In the genomic region with DNA sequence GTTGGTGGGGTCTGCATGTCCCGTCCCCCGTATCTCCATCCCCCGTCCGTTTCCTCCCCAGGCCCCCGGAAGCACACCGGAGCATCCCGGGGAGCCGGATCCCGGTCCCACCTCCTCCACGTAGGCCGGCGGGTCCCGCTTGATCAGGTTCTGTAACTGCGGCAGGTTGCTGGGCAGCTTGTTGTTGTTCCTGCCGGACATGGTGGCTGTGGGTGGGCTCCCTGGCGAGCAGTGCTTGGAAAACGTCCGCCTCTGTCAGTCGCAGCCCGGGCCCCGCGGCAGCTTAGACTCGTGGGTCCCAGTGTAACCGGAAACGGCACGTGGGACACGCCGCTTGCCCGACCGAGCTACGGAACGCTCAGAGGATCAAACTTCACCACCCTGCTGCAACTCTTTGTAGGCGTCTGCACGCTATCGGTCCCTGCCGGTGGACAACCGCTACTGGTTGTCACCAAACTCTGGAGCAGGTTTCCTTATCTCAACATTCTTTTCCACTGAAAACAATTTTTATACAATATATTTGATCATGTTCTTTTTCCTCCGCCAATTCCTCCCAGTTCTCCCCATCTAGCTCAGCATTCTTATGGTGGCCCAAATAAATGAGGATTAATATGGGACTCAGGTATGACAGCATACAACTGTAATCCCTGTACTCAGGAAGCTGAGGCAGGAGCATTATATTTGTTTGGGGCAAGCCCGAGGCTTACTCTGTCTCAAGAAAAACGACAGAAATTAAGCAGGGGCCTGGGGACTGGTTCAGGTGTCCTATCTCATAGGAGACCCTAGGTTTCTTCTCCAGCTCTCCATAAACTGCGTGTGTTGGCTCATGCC, we compare ENCODE assay signal across 7 mouse cellular contexts. TPM values are rescaled to one million over a fixed set of nuclear protein-coding genes. Genes with fewer than 3 reads are reported as not detected.
DNase-seq lines count a peak whose midpoint lies in the region; ATAC-seq and TF ChIP-seq lines count a peak whose summit lies in the region.

Sdad1 (minus strand) TSS at position 799 of the 831 bp plus-strand sequence.

- H3K4me2 ChIP-seq in embryonic facial prominence, embryonic 12.5 days (replicated peaks) = peak within 1 kb of the TSS; percentile 64
- H3K4me2 ChIP-seq in limb, embryonic 12.5 days = peak within 1 kb of the TSS; percentile 76
- peak within 1 kb of the TSS; percentile 71 for H3K4me2 ChIP-seq in midbrain, embryonic 15.5 days

- peak; percentile 68 for TF ChIP-seq CTCF in kidney, adult 2 months (conservative IDR thresholded peaks at IDR 0.05; ENCODE audit: insufficient read depth, insufficient read length, low read depth, low read length)
- peak; percentile 50; the same call in 1 of the 2 replicates for TF ChIP-seq CTCF in spleen, adult 2 months (IDR thresholded peaks at IDR 0.05; ENCODE audit: extremely low read depth, insufficient read depth, insufficient read length, insufficient replicate concordance)

- H3K27me3 ChIP-seq in embryonic facial prominence, embryonic 12.5 days = no peaks in the 10 kb centered on the region
- no peaks in the 10 kb centered on the region for H3K27me3 ChIP-seq in kidney, adult 2 months (replicated peaks; ENCODE audit: control insufficient read depth, insufficient read depth, low read length)
- no peaks in the 10 kb centered on the region for H3K27me3 ChIP-seq in limb, embryonic 12.5 days
- H3K27me3 ChIP-seq in midbrain, embryonic 15.5 days (replicated peaks) = no peaks in the 10 kb centered on the region
- no peaks in the 10 kb centered on the region for H3K27me3 ChIP-seq in spleen, adult 2 months (ENCODE audit: control insufficient read depth, insufficient read depth, low read length)

- peak; percentile 24 for TF ChIP-seq POLR2A in kidney, adult 2 months (IDR thresholded peaks at IDR 0.05; ENCODE audit: low read depth, low read length)
- TF ChIP-seq POLR2A in spleen, adult 2 months (IDR thresholded peaks at IDR 0.05; ENCODE audit: low read depth, low read length) = peak; percentile 23; the same call in 1 of the 2 replicates

- H3K27ac ChIP-seq in embryonic facial prominence, embryonic 12.5 days = peak within 1 kb of the TSS; percentile 52; the same call in 1 of the 2 replicates
- no peak within 1 kb of the TSS for H3K27ac ChIP-seq in kidney, adult 2 months (ENCODE audit: insufficient read depth, low read depth, low read length)
- peak within 1 kb of the TSS; percentile 56; the same call in 1 of the 2 replicates for H3K27ac ChIP-seq in limb, embryonic 12.5 days
- H3K27ac ChIP-seq in midbrain, embryonic 15.5 days = peak within 1 kb of the TSS; percentile 68
- H3K27ac ChIP-seq in spleen, adult 2 months (ENCODE audit: insufficient read depth, low read length) = no peak within 1 kb of the TSS

- peaks cover 8% of the 10 kb centered on the region for H3K4me1 ChIP-seq in embryonic facial prominence, embryonic 12.5 days
- H3K4me1 ChIP-seq in kidney, adult 2 months (ENCODE audit: control insufficient read depth, insufficient read depth, low read length) = no peaks in the 10 kb centered on the region; the same call in 1 of the 2 replicates
- H3K4me1 ChIP-seq in limb, embryonic 12.5 days (replicated peaks) = peaks cover 9% of the 10 kb centered on the region
- H3K4me1 ChIP-seq in midbrain, embryonic 15.5 days = peaks cover 23% of the 10 kb centered on the region
- H3K4me1 ChIP-seq in spleen, adult 2 months (ENCODE audit: control insufficient read depth, insufficient read depth, insufficient read length) = peaks cover 7% of the 10 kb centered on the region

- H3K36me3 ChIP-seq in embryonic facial prominence, embryonic 12.5 days = peaks cover 9% of the 10 kb centered on the region; the same call in 1 of the 2 replicates
- H3K36me3 ChIP-seq in kidney, adult 2 months (ENCODE audit: control insufficient read depth, insufficient read depth, low read length) = no peaks in the 10 kb centered on the region
- peaks cover 22% of the 10 kb centered on the region for H3K36me3 ChIP-seq in limb, embryonic 12.5 days
- H3K36me3 ChIP-seq in midbrain, embryonic 15.5 days (replicated peaks) = peaks cover 9% of the 10 kb centered on the region
- H3K36me3 ChIP-seq in spleen, adult 2 months (ENCODE audit: control insufficient read depth, insufficient read depth, low read length) = peaks cover 5% of the 10 kb centered on the region

- peak within 1 kb of the TSS; percentile 78 for H3K9ac ChIP-seq in embryonic facial prominence, embryonic 12.5 days
- peak within 1 kb of the TSS; percentile 79 for H3K9ac ChIP-seq in limb, embryonic 12.5 days (replicated peaks)
- H3K9ac ChIP-seq in midbrain, embryonic 15.5 days = peak within 1 kb of the TSS; percentile 68

- peak within 1 kb of the TSS; percentile 88 for H3K4me3 ChIP-seq in embryonic facial prominence, embryonic 12.5 days
- peak within 1 kb of the TSS; percentile 84 for H3K4me3 ChIP-seq in kidney, adult 2 months (ENCODE audit: insufficient read depth, low read depth, low read length)
- peak within 1 kb of the TSS; percentile 89 for H3K4me3 ChIP-seq in limb, embryonic 12.5 days (replicated peaks)
- H3K4me3 ChIP-seq in midbrain, embryonic 15.5 days = peak within 1 kb of the TSS; percentile 78
- peak within 1 kb of the TSS; percentile 81 for H3K4me3 ChIP-seq in spleen, adult 2 months (ENCODE audit: extremely low read depth, insufficient read depth, insufficient read length)

- peak; percentile 88 for DNase-seq in adrenal gland, postnatal 25 days
- peak; percentile 95 to 96 for DNase-seq in heart, adult 18-20 months
- DNase-seq in kidney, adult 2 months = peak; percentile 97
- DNase-seq in spleen, adult 2 months (ENCODE audit: low read depth in 1 of 2, low spot score in 2 of 2) = peak; percentile 87 to 93

- peak; percentile 91 for ATAC-seq in embryonic facial prominence, embryonic 12.5 days (ENCODE audit: insufficient number of reproducible peaks, insufficient read depth, low FRiP score, low TSS enrichment)
- ATAC-seq in limb, embryonic 12.5 days (ENCODE audit: insufficient number of reproducible peaks, insufficient read depth, low FRiP score, low TSS enrichment, low read depth) = peak; percentile 91
- ATAC-seq in midbrain, embryonic 15.5 days (replicated peaks) = peak; percentile 98

- WGBS in embryonic facial prominence, embryonic 12.5 days = 3% methylated on average over 41 of the region's 41 CpGs
- WGBS in kidney, adult 2 months = 3% methylated on average over 41 of the region's 41 CpGs
- 2% methylated on average over 41 of the region's 41 CpGs for WGBS in limb, embryonic 12.5 days
- 2% methylated on average over 41 of the region's 41 CpGs for WGBS in midbrain, embryonic 15.5 days
- WGBS in spleen, adult 2 months = 3% methylated on average over 41 of the region's 41 CpGs

- H3K9me3 ChIP-seq in embryonic facial prominence, embryonic 12.5 days = no peaks in the 10 kb centered on the region
- H3K9me3 ChIP-seq in limb, embryonic 12.5 days = no peaks in the 10 kb centered on the region
- no peaks in the 10 kb centered on the region for H3K9me3 ChIP-seq in midbrain, embryonic 15.5 days

RNA-seq across cellular contexts. Expression of gene Sdad1, which starts in this region (rescaled TPM):
- 30.5 and 36.1 TPM in 2 replicates for total RNA-seq in adrenal gland, postnatal 25 days (2021)
- 42.6 and 44.7 TPM in 2 replicates for polyA plus RNA-seq in embryonic facial prominence, embryonic 12.5 days (2016; fragmentation: Nextera tagmentation; extraction: Ambion mirVana)
- total RNA-seq in heart, adult 18-20 months (2021) = 10 to 100 TPM; 11.4 to 13.8 TPM
- polyA plus RNA-seq in kidney, adult 2 months (2012; rRNA removed) = 6.1 and 7.0 TPM in 2 replicates
- 45.6 and 46.5 TPM in 2 replicates for polyA plus RNA-seq in limb, embryonic 12.5 days (2016; fragmentation: Nextera tagmentation; extraction: Ambion mirVana)
- 31.8 TPM in 2 replicates for polyA plus RNA-seq in midbrain, embryonic 15.5 days (2015; fragmentation: Nextera tagmentation; extraction: Ambion mirVana)
- polyA plus RNA-seq in spleen, adult 2 months (2012; rRNA removed) = 10.2 and 13.9 TPM in 2 replicates

Comparison
In these comparisons a context has a peak if more than half of its experiments do, and no peak if none do; other contexts are left out.
1. H3K27ac ChIP-seq: peak in embryonic facial prominence, embryonic 12.5 days (single experiment), limb, embryonic 12.5 days (single experiment) and midbrain, embryonic 15.5 days (single experiment); none in kidney, adult 2 months (single experiment) and spleen, adult 2 months (single experiment).
2. Peak in every context shown above with its lines, with median percentiles within 50 percentile points of each other: DNase-seq, ATAC-seq, H3K4me2 ChIP-seq, H3K4me3 ChIP-seq and H3K9ac ChIP-seq.